Mouse (Mus musculus): ENCODE results near the gene Dnaaf1.
A peak's percentile ranks its signal among the peaks of the same experiment; 100 is the strongest.

The Dnaaf1 gene

GRCm38 (mm10) chr8:119572411-119572810 lies 2.6 kb upstream of the Dnaaf1 start:
- DNase-seq, result no peak

GRCm38 (mm10) chr8:119575366-119575726 lies 311 bp downstream of the Dnaaf1 start:
- DNase-seq, result no peak

GRCm38 (mm10) chr8:119579096-119579495 lies 4.1 kb downstream of the Dnaaf1 start:
- DNase-seq, result no peak

GRCm38 (mm10) chr8:119580441-119581161 lies 5.6 kb downstream of the Dnaaf1 start:
- no peak for DNase-seq

- DNase-seq, result no peak
These were observed 10.9 kb downstream of the Dnaaf1 start for GRCm38 (mm10) chr8:119585901-119586300.

- no peak for DNase-seq
These were observed 13.3 kb downstream of the Dnaaf1 start for GRCm38 (mm10) chr8:119588321-119588720.

GRCm38 (mm10) chr8:119588844-119589243 lies 13.8 kb downstream of the Dnaaf1 start:
- no peak for DNase-seq

- peak in 1 of 2 experiments; percentile 32 for DNase-seq
These were observed 15.3 kb downstream of the Dnaaf1 start for GRCm38 (mm10) chr8:119590348-119590747.

GRCm38 (mm10) chr8:119591456-119591855 lies 16.4 kb downstream of the Dnaaf1 start:
- peak; percentile 57 to 70 for DNase-seq

- no peak for DNase-seq
These were observed 28.7 kb downstream of the Dnaaf1 start for GRCm38 (mm10) chr8:119603771-119604170.

- no peak for DNase-seq
These were observed 29.4 kb downstream of the Dnaaf1 start for GRCm38 (mm10) chr8:119604398-119604803.

- DNase-seq, result peak; percentile 97 to 98
These were observed 30.0 kb downstream of the Dnaaf1 start, which contains the start of gene Taf1c for GRCm38 (mm10) chr8:119604996-119605395. Gene Taf1c, minus strand, starts transcription at chr8:119605222.

GRCm38 (mm10) chr8:119606224-119606623 lies 31.2 kb downstream of the Dnaaf1 start:
- no peak for DNase-seq

GRCm38 (mm10) chr8:119612471-119612870 lies 37.4 kb downstream of the Dnaaf1 start, which contains the start of gene Adad2:
Gene Adad2, plus strand, starts transcription at chr8:119612747.
- no peak for DNase-seq

GRCm38 (mm10) chr8:119615096-119615495 lies 40.1 kb downstream of the Dnaaf1 start:
- no peak for DNase-seq

- no peak for DNase-seq
These were observed 41.3 kb downstream of the Dnaaf1 start for GRCm38 (mm10) chr8:119616358-119616757.

GRCm38 (mm10) chr8:119616811-119617210 lies 41.8 kb downstream of the Dnaaf1 start:
- DNase-seq, result no peak

GRCm38 (mm10) chr8:119617586-119617985 lies 42.6 kb downstream of the Dnaaf1 start:
- DNase-seq, result peak in 1 of 2 experiments; percentile 16

- DNase-seq, result no peak
These were observed 43.9 kb downstream of the Dnaaf1 start for GRCm38 (mm10) chr8:119618887-119619286.

- DNase-seq, result no peak
These were observed 45.2 kb downstream of the Dnaaf1 start for GRCm38 (mm10) chr8:119620116-119620840.

GRCm38 (mm10) chr8:119620848-119621465 lies 45.9 kb downstream of the Dnaaf1 start:
- no peak for DNase-seq

- no peak for DNase-seq
These were observed 47.5 kb downstream of the Dnaaf1 start for GRCm38 (mm10) chr8:119622555-119622954.

- no peak for DNase-seq
These were observed 48.0 kb downstream of the Dnaaf1 start for GRCm38 (mm10) chr8:119623061-119623460.

GRCm38 (mm10) chr8:119623744-119624143 lies 48.7 kb downstream of the Dnaaf1 start:
- no peak for DNase-seq

Measured in kidney, postnatal 36 days (tissue).